Mouse (Mus musculus) gastrocnemius, postnatal 4 days (tissue): Measurements from ENCODE around the gene Map3k6. TPM values are rescaled to one million over a fixed set of nuclear protein-coding genes. Genes with fewer than 3 reads are reported as not detected.

Experiments used
- DNase-seq, 2 experiments: peaks; one replicate each; pipeline ENCODE4 v3.0.0; 2021 to 2022; ENCODE audit warnings: low spot score in 2 of 2, mixed read lengths in 2 of 2
- total RNA-seq, 2 experiments: library from RNA; stranded (reverse); gene quantifications; 2 replicates each; pipeline ENCODE4 v1.2.3; 2021

Gene Map3k6
- total RNA-seq, 2 experiments from 2014 or later = 2.3 to 2.6 TPM

- DNase-seq = no peak
Observed at GRCm38 (mm10) chr4:133251214-133251613, 10.6 kb downstream of the Map3k6 start.

DNA sequence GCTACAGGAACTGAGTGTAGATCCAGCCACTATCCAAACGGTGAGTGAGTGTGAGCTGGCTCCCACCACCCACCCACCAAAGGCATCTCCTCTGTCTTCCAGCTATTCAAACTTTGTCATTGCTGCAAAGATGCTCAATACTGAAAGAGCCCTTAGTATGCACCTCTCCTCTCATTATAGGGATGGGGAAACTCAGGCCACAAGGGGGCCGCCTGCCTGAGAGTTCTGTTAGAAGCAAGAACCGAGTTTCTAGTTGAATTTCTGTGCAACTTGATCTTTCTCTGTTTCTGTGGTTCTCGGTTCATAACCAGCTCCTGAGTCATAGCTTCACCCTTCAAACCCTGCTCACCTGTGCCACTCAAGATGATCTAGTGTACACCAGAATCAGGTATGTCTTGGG is 11.5 kb downstream of the Map3k6 start:
- no peak for DNase-seq

- no peak for DNase-seq
Observed at GRCm38 (mm10) chr4:133253412-133253811, 12.8 kb downstream of the Map3k6 start.

DNA sequence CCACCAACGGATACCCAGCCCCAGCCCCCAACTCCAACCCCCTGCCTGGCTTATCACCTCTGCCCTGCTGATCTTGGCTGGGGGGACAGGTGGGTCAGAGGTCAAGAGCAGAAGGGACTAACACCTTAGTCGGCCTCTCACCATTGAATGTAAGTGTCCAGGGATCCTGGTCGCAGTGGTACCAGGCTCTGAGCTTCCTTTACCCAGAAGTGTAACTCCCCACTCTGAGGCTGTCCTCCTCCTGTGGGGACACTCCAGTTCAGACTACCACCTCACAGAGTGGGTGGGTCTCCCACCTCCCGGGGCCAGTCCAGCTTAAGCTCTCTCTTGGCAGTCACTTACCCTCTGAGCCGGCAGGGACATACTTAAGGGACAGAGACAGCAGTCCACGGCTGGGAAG is 14.8 kb downstream of the Map3k6 start:
- DNase-seq = no peak

- no peak for DNase-seq
Observed at GRCm38 (mm10) chr4:133256820-133257219, 16.2 kb downstream of the Map3k6 start.

- no peak for DNase-seq
Observed at GRCm38 (mm10) chr4:133257230-133257629, 16.6 kb downstream of the Map3k6 start.

- DNase-seq = no peak
Observed at GRCm38 (mm10) chr4:133257798-133258408, 17.3 kb downstream of the Map3k6 start.

DNA sequence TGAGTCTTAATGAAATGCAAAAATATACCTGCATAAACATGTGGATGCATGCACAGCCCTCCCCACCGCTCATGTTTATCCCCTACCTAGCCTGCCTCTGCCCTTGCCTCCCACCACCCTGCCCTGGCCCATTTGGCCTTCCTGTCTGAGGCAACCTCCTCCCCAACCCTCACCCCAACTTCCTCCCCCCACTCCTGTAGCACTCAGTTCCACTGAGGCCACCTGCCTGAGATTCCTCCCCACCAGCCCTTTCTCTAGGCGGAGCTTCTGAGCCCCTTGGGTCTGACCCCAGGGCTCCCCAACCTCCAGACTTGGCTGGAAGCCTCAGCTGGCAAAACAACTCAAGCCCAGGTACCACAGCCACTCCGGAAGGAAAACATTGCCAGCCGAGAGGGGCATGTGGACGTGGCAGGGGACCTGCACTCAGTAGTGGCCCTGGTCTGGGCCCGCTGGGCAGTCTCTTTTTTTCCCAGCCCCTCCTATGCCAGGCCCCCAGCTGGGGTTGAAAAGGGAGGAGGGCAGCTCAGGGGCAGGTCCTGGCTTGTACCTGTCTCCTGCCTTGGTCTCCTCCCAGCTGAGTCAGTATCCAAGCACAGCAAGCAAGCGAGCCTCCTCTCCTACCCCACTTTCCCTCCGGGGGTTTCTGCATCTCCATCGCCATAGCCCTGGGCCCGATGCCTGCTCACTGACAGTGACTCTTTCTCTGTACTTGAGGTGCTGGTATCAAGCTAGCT is 21.2 kb downstream of the Map3k6 start:
- DNase-seq = no peak

GRCm38 (mm10) chr4:133262375-133262765 is 21.8 kb downstream of the Map3k6 start:
- no peak for DNase-seq

- DNase-seq = no peak
Observed at GRCm38 (mm10) chr4:133262882-133263281, 22.3 kb downstream of the Map3k6 start, which contains the start of gene Sytl1. Sytl1 (minus strand) TSS chr4:133263113.

GRCm38 (mm10) chr4:133263756-133264155 is 23.1 kb downstream of the Map3k6 start:
- no peak for DNase-seq

- DNase-seq = no peak
Observed at GRCm38 (mm10) chr4:133264559-133264958, 23.9 kb downstream of the Map3k6 start.

- DNase-seq = no peak
Observed at GRCm38 (mm10) chr4:133265297-133265696, 24.7 kb downstream of the Map3k6 start.

- DNase-seq = no peak
Observed at GRCm38 (mm10) chr4:133265759-133266158, 25.1 kb downstream of the Map3k6 start.

DNA sequence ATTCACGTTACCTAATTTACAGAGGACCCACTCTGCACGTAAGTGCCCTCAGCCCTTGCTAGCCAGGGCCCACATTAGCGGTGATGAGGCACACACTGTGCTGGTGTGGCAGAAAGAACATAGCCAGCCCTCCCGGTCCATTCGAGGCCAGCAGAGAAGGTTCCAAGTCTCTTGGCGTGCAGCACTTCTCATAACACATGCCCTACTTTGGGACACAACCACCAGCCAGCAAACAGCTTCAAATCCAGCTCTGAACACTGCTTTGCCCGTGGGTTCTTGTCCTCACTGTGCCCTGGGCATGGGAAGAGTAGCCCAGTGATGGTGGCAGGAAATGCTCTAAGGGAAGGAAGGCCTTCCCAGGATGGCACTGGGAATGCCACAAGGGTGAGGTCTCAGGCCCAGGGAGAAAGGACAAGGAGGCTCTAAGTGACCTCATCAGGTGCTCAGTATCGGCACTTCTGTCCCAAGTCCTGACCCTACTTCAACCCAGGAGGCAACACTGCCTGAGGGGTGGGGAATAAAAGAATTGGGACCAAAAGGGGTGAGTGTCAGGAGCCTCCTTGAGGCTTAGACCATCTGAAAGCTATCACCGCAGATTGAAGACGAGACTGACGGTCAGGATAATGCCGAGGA is 25.7 kb downstream of the Map3k6 start:
- no peak for DNase-seq

DNA sequence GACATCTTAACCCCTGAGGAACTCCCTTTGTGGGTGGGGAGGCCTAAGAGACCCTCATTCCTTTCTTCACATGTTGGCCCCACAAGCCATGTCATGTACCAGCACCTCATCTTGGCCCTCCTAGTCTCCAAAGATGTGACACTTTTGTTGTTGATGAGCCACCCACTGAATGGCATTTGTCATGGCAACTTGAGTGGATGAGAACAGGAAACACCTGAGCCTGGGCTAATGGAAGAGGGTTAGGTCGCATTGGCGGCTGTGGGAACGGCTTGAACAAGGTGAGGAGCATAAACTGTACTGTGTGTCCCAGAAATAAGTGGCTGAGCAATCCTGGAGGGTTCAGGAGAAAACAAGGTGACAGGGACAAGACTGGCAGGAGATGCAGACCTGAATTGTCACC is 28.3 kb downstream of the Map3k6 start:
- no peak for DNase-seq

GRCm38 (mm10) chr4:133269596-133269995 is 29.0 kb downstream of the Map3k6 start:
- DNase-seq = no peak

DNA sequence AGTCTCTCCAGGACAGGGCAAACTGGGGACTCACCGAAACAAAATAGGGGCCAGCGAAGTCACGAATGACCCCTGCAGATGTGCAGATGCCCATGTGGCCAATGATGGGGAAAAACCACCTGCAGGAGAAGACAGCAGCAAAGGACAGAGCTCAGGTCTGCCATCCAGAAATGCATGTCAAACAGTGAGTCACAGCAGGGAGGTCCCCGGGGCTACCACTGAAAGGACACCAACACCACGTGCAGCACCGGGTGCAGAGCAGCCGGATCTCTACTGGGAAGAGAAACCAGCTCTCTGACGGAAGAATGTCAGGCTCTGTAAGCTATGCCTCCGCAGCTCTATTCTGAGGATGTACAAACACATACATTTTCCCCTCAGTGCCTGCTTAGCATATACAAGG is 30.3 kb downstream of the Map3k6 start:
- no peak for DNase-seq

DNA sequence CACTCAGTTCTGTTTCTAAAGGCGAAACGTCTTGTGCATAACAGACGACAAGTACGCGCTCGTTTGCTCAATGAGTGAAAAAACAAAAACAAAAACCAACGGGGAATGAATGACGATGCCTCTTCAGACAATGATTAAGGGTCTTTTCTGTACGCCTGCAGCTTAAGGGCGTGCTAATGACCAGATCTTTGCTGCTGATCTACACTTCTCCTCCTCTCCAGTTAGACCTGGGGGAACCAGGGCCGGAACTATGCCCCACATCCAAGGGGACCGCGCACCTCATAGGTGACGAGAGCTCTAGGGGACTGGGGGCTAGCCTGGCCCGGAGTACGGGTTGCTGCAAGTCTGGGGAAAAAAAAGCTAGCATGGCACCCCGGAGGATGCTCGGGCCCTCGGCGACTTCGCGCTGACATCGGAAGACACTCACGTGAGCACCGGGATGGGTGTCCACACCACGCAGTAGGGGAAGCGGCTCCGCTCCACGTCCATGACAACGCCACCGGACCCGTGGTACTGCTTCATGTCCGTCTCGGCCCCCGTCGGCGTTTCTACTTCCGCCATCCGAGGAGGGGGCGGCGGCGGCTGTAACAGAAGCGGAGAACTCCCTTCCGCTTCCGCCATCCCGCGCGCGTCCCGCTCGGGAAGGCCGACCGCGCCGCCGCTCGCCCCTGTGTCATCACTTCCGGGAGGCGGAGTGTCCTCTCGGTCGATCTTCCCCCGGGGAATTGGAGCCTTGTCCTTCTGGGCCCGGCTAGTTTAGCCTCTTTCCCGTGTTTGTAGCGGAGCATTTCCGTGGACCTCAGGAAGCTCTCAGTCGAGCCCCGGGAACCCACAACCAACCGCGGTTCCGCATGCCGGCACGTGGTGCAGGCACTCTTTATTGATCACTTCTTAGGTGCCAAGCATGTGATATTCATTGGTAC is 36.7 kb downstream of the Map3k6 start, which contains the start of gene Tmem222:
TSS of gene Tmem222 (minus strand) at position 689 of the 923 bp plus-strand sequence.
- DNase-seq = peak; percentile 89 to 93

GRCm38 (mm10) chr4:133278067-133278466 is 37.4 kb downstream of the Map3k6 start:
- DNase-seq = no peak

DNA sequence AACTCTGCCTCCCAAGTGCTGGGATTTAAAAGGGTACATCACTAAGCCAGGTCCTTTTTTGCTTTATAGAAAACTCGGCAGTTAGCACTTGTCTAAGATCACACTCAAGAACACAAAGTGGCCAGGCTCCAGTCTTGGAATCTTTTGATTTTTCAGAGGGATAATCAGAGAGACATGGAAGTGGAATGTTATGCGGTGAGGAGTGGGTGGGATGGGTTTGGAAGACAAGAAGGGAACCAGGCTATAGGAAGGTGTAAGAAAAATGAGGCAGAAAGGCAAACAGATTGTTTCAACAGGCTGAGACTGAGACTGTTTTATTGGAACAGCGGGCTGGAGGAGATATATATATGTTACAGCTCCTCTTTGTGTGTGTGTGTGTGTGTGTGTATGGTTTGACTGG is 37.9 kb downstream of the Map3k6 start:
- no peak for DNase-seq
